Mouse (Mus musculus) frontal cortex, postnatal 36 days (tissue): ENCODE measurements around the gene Bola1.

Experiments
- DNase-seq, 2 experiments: peaks; one replicate each; pipeline ENCODE4 v3.0.0; 2022; ENCODE audit warnings: low spot score in 2 of 2

Gene Bola1

GRCm38 (mm10) chr3:96219661-96220130 is at the start of gene Bola1, which contains the start of gene Hist2h2ab:
Bola1 (minus strand) TSS chr3:96219709.
Hist2h2ab (plus strand) TSS chr3:96219865.
- DNase-seq, result peak; percentile 80 to 84

DNA sequence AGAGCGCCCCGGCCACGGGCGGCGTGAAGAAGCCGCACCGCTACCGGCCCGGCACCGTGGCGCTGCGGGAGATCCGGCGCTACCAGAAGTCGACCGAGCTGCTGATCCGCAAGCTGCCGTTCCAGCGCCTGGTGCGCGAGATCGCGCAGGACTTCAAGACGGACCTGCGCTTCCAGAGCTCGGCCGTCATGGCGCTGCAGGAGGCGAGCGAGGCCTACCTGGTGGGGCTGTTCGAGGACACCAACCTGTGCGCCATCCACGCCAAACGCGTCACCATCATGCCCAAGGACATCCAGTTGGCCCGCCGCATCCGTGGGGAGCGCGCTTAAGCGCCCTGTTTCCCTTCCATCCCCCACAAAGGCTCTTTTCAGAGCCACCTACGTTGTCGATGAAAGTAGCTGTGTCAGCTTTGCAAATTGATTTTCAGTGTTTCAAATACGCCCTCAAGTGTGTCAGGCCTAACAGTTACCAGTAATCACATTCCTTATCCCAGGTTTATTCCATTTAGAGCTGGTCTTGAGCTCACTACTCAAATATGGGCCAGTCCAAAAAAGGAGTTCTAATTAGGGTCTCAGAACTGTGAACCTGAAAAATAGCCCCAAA is 49.4 kb upstream of the Bola1 start:
- DNase-seq, result peak; percentile 36 to 56

GRCm38 (mm10) chr3:96268051-96268775 is 48.7 kb upstream of the Bola1 start, which contains the start of gene Hist2h3b:
Hist2h3b (plus strand) TSS chr3:96268654.
- peak; percentile 85 to 90 for DNase-seq

DNA sequence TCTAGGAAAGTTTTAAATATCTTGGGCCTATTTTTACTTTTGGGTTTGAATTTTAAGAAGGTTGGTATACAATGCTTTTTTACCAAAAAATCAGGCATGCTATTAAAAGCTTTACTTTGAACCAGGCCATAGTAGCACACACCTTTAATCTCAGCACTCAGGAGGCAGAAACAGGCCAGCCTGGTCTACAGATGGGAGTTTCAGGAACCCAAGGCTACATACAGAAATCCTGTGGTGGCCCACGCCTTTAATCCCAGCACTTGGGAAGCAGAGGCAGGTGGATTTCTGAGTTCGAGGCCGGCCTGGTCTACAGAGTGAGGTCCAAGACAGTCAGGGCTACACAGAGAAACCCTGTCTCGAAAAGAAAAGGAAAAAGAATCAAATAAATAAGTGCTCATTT is 48.0 kb upstream of the Bola1 start:
- DNase-seq, result no peak

DNA sequence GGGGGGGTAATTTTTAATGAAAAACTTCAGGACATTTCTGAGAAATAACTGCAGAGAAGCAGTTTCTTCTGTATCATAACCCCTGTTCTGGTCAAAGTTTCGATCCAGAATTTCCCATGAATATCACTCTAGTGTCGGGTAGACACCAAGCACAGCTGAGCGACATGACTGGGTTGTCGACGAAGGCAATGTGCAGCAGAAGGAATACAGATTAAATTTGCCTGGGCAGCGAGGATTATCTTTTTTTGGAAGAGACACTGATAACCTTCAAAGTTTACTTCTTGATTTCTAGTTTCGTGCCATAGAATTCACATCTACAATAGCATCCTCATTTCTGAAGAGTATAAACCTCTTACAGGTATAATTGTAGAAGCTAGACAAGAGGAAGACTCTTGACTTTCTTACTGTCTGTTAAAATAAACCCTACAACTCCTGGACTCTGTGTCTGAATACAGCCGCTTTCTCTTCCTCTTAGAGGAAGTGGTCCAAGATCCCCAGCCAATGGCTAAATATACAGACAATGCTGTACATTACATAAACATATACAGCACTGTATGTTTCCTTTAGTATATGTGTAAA is 46.7 kb upstream of the Bola1 start:
- DNase-seq, result no peak

DNA sequence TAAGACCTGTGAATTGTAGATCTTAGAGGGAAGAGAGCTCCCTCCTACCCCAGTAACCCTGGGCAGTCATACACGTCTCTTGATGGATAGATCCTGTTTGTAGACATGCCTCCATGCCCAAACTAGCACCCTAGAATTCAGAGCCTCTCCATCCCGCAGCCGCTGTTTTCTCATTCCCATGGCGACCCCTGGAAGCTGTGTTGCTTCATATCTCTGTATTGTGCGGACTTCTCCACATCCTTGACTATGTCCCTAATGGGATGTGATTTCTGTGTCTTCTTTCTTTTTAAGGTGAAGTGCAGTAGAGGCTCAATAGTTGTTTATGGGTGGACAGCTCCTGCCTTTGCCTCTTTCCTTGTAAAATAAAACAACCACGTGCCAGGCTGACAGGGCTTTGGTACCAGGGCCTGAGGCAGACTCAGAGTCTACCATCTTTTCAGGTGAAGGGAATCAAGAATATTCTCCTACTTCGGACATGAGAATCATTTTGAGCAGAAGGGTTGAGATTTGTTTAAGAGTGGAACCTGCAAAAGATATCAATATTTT is 45.0 kb upstream of the Bola1 start:
- DNase-seq, result no peak

GRCm38 (mm10) chr3:96263558-96264403 is 44.3 kb upstream of the Bola1 start:
- DNase-seq, result peak; percentile 47 to 59

GRCm38 (mm10) chr3:96262979-96263550 is 43.6 kb upstream of the Bola1 start, which contains the start of gene Hist2h4:
Hist2h4 (minus strand) TSS chr3:96263311.
- peak; percentile 98 to 100 for DNase-seq

GRCm38 (mm10) chr3:96262216-96262875 is 42.8 kb upstream of the Bola1 start:
- peak; percentile 84 to 88 for DNase-seq

GRCm38 (mm10) chr3:96261623-96262022 is 42.1 kb upstream of the Bola1 start:
- DNase-seq, result no peak

- DNase-seq, result peak in 1 of 2 experiments; percentile 45
Observed at GRCm38 (mm10) chr3:96260220-96260619, 40.7 kb upstream of the Bola1 start.

DNA sequence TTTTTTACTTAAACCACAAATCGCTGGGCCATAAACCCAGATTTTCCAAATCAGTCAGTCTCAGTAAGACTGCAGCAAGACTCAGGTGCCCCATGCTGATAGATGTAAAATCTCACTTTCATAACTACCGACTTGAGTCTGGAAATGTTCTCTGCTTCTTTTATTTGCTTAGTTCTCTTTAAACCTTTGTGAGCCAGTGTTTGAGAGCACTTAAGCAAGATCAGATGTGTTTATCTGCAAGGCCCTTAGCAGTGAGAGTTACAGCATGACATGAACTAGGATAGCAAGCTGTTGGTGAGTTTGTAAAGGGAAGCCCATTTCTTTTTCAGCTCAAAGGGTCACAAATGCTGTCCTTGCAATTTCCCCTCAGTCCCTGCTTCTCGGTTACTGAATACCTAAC is 37.7 kb upstream of the Bola1 start:
- DNase-seq, result no peak

DNA sequence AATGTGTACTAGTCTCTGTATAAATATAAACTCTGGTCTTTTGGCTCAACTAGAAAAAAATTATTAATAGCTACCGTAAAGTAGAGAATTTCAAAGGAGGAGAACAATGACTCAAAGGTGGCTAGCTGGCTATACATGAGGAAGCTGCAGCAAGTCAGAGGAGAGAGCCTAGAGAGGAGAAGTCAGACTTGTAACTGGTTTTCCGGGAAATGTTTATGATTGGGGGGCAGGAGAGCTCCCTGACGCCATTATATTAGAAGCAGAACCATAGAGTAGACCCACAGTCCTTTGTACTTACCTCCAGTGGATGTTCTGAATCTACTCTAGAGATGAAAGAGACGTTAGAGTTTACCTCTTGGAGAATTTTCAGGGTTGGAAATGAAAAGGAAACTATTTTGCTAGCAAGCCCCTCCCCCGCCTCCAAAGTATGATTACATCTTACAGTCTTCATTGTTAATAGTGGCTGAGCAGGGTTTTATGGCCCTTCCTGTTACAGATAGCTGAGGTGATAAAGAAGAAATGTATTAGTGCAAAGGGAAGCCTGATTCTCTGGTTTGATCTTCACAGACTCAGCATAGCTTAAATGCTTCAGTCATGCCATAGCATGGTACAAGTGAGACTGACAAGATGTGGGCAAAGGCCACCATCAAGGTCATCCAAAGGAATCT is 36.6 kb upstream of the Bola1 start:
- DNase-seq, result no peak

GRCm38 (mm10) chr3:96254683-96255355 is 35.3 kb upstream of the Bola1 start:
- no peak for DNase-seq

DNA sequence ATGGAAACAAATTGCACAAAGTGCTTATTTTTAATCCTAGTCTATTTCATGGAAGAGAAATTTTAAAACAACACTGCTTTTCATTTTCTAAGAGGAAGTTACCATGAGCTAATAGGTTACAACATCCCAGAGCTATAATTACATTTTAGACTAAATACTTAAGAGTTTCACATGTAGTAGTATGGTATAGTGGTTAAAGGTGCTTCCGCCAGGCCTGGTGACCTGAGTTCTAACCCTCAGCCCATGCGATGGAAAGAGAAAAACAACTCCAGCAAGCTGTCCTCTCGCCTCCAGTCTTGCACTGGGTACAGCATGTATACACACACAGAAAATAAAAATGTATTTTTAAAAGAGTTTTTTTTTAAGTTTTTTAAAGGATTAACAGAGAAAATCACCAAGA is 32.3 kb upstream of the Bola1 start:
- no peak for DNase-seq

- DNase-seq, result no peak
Observed at GRCm38 (mm10) chr3:96250890-96251289, 31.4 kb upstream of the Bola1 start.

- DNase-seq, result no peak
Observed at GRCm38 (mm10) chr3:96249034-96249345, 29.5 kb upstream of the Bola1 start.

DNA sequence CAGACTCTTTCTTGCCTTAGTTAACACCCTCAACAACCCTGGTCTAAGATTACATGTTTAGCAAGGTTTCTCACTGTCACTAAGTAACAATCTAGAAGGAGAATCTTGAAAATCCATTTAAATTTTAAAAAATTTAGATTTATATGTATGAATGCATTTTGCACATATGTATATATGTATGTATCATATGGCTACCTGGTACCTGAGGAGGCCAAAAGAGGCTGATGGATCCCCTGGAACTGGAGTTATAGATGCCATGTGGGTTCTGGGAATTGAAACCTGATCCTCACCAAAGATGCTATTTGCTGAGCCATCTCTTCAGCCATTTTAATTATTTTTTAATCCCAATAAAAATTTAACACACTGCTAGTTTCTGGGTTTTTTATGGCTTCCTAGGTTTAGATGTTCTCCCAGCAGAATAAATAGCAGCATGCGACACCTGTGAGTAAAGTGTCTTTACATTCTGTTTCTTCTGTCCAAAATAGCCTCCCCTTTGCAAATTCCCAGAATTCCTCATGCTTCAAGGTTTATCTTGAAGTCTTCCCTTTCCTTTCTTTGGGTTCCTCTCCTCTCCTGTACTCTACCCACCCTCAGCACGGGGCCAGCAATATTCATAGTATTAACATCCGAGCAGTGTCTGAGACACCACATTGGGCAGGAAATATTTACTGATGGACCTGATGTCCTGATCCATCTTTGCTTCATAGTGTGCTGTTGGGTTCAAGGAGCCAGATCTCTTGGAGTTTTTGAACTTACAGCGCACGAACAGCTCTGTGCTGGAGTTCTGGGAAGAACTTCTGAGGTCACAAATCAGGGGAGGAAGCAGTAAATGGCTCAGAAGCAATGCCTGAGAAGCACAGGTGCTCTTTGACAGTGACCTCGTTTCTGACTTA is 28.9 kb upstream of the Bola1 start:
- no peak for DNase-seq
